ENCODE assay signal across 10 mouse cellular contexts in the genomic region with DNA sequence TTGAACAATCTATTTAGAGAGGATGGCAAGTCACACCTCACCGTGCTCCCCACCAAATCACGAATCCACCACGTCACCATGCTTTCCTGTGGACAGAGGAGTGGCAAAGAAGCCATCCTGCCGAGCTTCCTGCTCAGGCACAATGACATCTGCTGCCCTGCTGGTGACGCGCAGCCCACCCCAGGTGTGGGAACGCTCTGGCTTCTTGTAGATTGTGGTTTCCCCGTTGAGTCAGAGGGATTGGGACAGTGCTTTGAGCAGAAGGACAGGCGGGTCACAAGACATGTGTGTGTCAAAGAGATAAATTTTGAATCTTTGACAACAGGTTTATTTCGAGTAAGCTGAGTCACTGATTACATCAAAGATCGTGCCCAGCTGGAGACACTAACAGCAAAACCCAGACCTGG.
DNase-seq lines count a peak whose midpoint lies in the region; ATAC-seq lines count a peak whose summit lies in the region.
"Had no signal": no experiment of that assay in that cellular context is flagged by ENCODE, and none has a peak within 500 bp of the region (broad histone marks: within the 10 kb centered on the region; RNA-seq: fewer than 3 reads in every experiment).

No protein-coding gene starts in this region.

- peak; percentile 70 for DNase-seq in 3134 (ENCODE audit: extremely low read depth, insufficient read length, low spot score)
- peak; percentile 85 for DNase-seq in CD8-positive naive resting alpha-beta T cell, adult 2 months (ENCODE audit: low read depth in 2 of 2, low spot score in 2 of 2)
- peak; percentile 96 to 98 for DNase-seq in natural killer cell, adult 2 months (ENCODE audit: low spot score in 2 of 2)
- no peak for DNase-seq in testis, postnatal 10 days (ENCODE audit: low spot score)
- DNase-seq in heart, adult 8-10 months (ENCODE audit: low spot score): no peak
- no peak for DNase-seq in adrenal gland, postnatal 4 days (ENCODE audit: low spot score in 2 of 2)
- DNase-seq in layer of hippocampus, postnatal 14 days (ENCODE audit: low spot score in 2 of 2): no peak
- DNase-seq: cerebellum, postnatal 14 days; kidney, postnatal 4 days had no signal

- peak; percentile 85 for ATAC-seq in inflammation-experienced regulatory T-cells, adult 6 months

Comparison
In these comparisons a context has a peak if more than half of its experiments do, and no peak if none do; other contexts are left out.
1. DNase-seq: peak in 3134 (single experiment), CD8-positive naive resting alpha-beta T cell, adult 2 months (2 of 2) and natural killer cell, adult 2 months (2 of 2); none in testis, postnatal 10 days (single experiment), heart, adult 8-10 months (single experiment), adrenal gland, postnatal 4 days (0 of 2) and layer of hippocampus, postnatal 14 days (0 of 2).